Mouse (Mus musculus) forebrain, embryonic 14.5 days (tissue): Measurements from ENCODE around the gene Ccdc34. TPM values are rescaled to one million over a fixed set of nuclear protein-coding genes. Genes with fewer than 3 reads are reported as not detected.

ENCODE experiments used
- ATAC-seq: fragments of 200-750 bp; cut with Nextera tagmentation; 2 replicates; pipeline ENCODE4 v1.8.0; 2017; ENCODE audit warnings: mild to moderate bottlenecking, moderate library complexity
- DNase-seq: peaks from one replicate; pipeline ENCODE4 v3.0.0-alpha.2; 2015; ENCODE audit warnings: low spot score
- H3K27ac ChIP-seq: fragments of 300-500 bp; sonication (generic); 2 replicates; pipeline ENCODE4 v1.5.1; 2014; ENCODE audit warnings: low read depth, mild to moderate bottlenecking, control low read depth, low read length, moderate library complexity
- H3K27me3 ChIP-seq: fragments of 300-500 bp; sonication (generic); replicated peaks from 2 replicates; pipeline ENCODE4 v1.6.1; 2014; ENCODE audit warnings: low read length, control low read depth, mixed read lengths; ENCODE audit not compliant: control insufficient read depth, insufficient read depth
- H3K36me3 ChIP-seq: fragments of 300-500 bp; sonication (generic); 2 replicates; pipeline ENCODE4 v1.6.1; 2014; ENCODE audit warnings: low read length, control low read depth; ENCODE audit not compliant: control insufficient read depth, insufficient read depth
- H3K4me1 ChIP-seq: fragments of 300-500 bp; sonication (generic); 2 replicates; pipeline ENCODE4 v1.6.1; 2014; ENCODE audit warnings: antibody characterized with exemption, low read length, control low read depth; ENCODE audit not compliant: control insufficient read depth, insufficient read depth
- H3K4me2 ChIP-seq: fragments of 300-500 bp; sonication (generic); 2 replicates; pipeline ENCODE4 v1.6.1; 2014; ENCODE audit warnings: mild to moderate bottlenecking, control low read depth, low read length
- H3K4me3 ChIP-seq: fragments of 300-500 bp; sonication (generic); 2 replicates; pipeline ENCODE4 v1.5.1; 2014; ENCODE audit warnings: low read depth, low read length, control low read depth
- H3K9ac ChIP-seq: fragments of 300-500 bp; sonication (generic); 2 replicates; pipeline ENCODE4 v1.6.1; 2014; ENCODE audit warnings: mild to moderate bottlenecking, low read length, control low read depth, moderate library complexity
- H3K9me3 ChIP-seq: fragments of 300-500 bp; sonication (generic); replicated peaks from 2 replicates; pipeline ENCODE4 v1.6.1; 2016; ENCODE audit warnings: low read length, control low read depth, mixed read lengths; ENCODE audit not compliant: control insufficient read depth
- WGBS: fragments of 180-500 bp; shearing (Covaris S2); extraction: QIAGEN DNeasy Blood & Tissue Kit; methylation state at CpG from one replicate; pipeline ENCODE4 v1.1.7; 2014; 5-methylcytosine and 5-hydroxymethylcytosine counted together
- polyA plus RNA-seq: library from polyadenylated mRNA; unstranded; fragments of >200 nt; fragmentation: Nextera tagmentation; extraction: Ambion mirVana; gene quantifications from 2 replicates; pipeline ENCODE4 v1.2.1, GENCODE M21; 2014

Gene Ccdc34
- polyA plus RNA-seq, 1 experiment from 2014 or later, result 35.8 TPM

- H3K4me2 ChIP-seq, result no peak overlapping the region
- DNase-seq, result no peak
- no peak overlapping the region for H3K9ac ChIP-seq
- ATAC-seq, result no peak
- no peaks in the 10 kb centered on the region for H3K4me1 ChIP-seq
- H3K4me3 ChIP-seq, result no peak overlapping the region
- no peak overlapping the region for H3K27ac ChIP-seq
- no peaks in the 10 kb centered on the region for H3K27me3 ChIP-seq
- H3K9me3 ChIP-seq, result no peaks in the 10 kb centered on the region
- peaks cover 11% of the 10 kb centered on the region for H3K36me3 ChIP-seq
- 92% methylated on average over 5 of the region's 5 CpGs for WGBS
Measured at GRCm38 (mm10) chr2:110038341-110038740, 20.7 kb downstream of the Ccdc34 start.

DNA sequence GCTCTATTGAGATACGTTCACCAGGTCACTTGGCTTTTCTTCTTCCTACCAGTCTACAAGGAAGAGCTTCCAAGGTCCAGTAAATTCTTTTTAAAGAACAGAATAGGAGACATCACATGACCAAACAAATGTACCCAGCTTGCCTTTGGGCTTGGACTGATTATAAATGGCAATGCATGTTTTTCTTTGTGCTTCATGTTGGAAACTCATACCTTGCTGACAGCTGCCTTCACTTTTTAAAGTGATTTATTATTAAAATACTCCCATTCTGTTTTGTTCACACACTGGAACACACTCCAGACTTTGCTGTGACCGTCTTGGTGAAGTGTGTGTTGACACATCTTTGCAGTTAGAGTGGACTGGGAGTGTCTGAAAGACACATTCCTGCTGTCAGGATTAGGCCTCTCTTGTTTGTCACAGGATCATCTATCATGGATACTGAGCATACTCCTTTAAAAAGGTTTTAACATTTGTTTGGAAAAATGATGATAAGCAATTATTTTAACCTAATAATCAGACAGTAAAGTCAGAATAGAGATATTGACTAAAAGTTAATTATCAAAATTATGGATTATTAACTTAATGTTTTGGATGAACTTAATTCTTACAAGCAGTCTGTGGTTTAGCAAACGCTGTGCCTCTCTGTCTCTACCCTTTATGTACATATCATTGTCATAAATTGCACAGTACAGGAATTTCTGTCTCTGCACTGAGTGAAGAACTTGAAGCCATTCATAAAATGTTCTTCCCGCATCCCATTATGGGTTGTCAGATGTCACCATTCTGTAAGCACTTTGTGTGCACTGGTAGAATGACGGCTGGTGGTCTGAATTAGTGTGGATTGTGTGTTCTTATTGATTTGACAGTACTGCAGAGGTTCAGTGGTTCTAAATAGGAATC is 25.5 kb downstream of the Ccdc34 start:
- H3K9ac ChIP-seq, result no peak overlapping the region
- H3K36me3 ChIP-seq, result peaks cover 6% of the 10 kb centered on the region; the same call in 1 of the 2 replicates
- DNase-seq (no peak), ATAC-seq (no peak)
- H3K27me3 ChIP-seq, result no peaks in the 10 kb centered on the region
- no peaks in the 10 kb centered on the region for H3K4me1 ChIP-seq
- no peak overlapping the region for H3K27ac ChIP-seq
- no peak overlapping the region for H3K4me2 ChIP-seq
- WGBS, result 72% methylated on average over 5 of the region's 5 CpGs
- no peaks in the 10 kb centered on the region for H3K9me3 ChIP-seq
- no peak overlapping the region for H3K4me3 ChIP-seq

DNA sequence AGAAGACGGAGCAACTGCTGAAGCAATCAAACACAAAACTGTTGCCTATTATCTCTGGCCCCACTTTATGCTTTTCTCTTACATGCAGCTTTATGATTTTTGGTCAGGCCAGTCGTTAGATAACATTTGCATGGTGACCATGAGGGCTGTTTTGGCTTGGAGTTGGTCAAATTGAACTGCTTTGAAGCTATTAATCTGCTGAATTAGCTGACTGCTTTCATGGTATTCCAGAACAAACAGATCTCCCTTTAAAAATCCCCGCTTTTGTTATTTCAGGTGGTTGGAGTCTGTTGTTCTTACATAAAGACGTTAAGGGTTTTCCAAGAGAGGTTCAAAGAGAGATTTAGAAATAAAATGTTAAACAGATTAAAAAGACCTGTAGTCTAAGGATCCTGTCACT is 40.8 kb downstream of the Ccdc34 start:
- H3K4me1 ChIP-seq, result no peaks in the 10 kb centered on the region
- H3K9ac ChIP-seq, result no peak overlapping the region
- no peak overlapping the region for H3K27ac ChIP-seq
- ATAC-seq, result no peak
- H3K4me2 ChIP-seq, result no peak overlapping the region
- 38% methylated on average over 4 of the region's 4 CpGs for WGBS
- H3K27me3 ChIP-seq, result no peaks in the 10 kb centered on the region
- H3K4me3 ChIP-seq, result no peak overlapping the region
- H3K36me3 ChIP-seq, result no peaks in the 10 kb centered on the region
- no peaks in the 10 kb centered on the region for H3K9me3 ChIP-seq
- DNase-seq, result peak; percentile 10

GRCm38 (mm10) chr2:110063131-110063530 is 45.5 kb downstream of the Ccdc34 start:
- WGBS, result 92% methylated on average over 1 of the region's 1 CpGs
- Histone ChIP-seq H3K27me3 (no peaks in the 10 kb centered on the region), H3K9ac (no peak overlapping the region), H3K36me3 (no peaks in the 10 kb centered on the region), H3K4me1 (no peaks in the 10 kb centered on the region), H3K9me3 (no peaks in the 10 kb centered on the region), H3K4me3 (no peak overlapping the region), H3K27ac (no peak overlapping the region), H3K4me2 (no peak overlapping the region)
- DNase-seq (no peak), ATAC-seq (no peak)

DNA sequence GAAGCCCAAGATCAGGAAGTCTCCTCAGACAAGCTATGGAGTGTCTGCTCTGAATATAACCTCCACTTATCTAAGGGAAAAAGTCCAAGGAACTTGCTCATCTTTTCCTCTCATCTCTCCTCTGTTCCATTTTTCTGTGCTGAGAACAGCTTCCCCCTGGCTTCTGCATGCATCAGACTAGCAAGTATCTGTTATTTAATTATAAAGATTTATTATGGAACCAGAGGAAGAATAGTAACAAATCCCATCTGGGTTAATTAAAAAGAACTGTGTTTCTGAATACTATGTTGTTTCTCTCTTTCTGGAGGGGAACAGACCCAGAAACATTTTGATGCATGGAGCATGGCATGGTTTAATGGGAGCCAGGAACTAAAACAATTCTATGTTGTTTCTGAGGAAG is 51.3 kb downstream of the Ccdc34 start:
- DNase-seq, result no peak
- Histone ChIP-seq H3K27ac (no peak overlapping the region), H3K36me3 (no peaks in the 10 kb centered on the region), H3K27me3 (no peaks in the 10 kb centered on the region), H3K9ac (no peak overlapping the region), H3K4me2 (no peak overlapping the region), H3K4me1 (no peaks in the 10 kb centered on the region), H3K9me3 (no peaks in the 10 kb centered on the region), H3K4me3 (no peak overlapping the region)
- no peak for ATAC-seq

DNA sequence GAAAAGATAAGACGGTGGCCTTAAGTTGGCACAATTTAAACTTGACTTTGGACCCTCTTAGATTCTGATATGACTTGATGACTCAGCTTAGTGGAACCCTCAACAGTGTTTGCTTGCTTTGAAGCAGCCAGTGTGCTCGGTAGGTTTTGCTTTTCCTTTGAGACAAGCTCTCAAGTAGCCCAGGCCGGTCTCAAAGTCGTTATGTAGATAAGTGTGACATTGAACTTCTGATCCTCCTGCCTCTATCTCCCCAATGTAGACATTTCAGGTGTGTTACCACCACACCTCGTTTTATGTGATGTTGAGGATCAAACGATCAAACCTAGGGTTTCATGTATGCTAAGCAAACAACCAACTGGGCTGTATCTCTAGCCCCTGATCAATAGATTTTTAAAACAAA is 55.4 kb downstream of the Ccdc34 start:
- DNase-seq, result no peak
- ATAC-seq, result no peak
- Histone ChIP-seq H3K9me3 (no peaks in the 10 kb centered on the region), H3K27ac (no peak overlapping the region), H3K9ac (no peak overlapping the region), H3K4me2 (no peak overlapping the region), H3K4me1 (no peaks in the 10 kb centered on the region), H3K4me3 (no peak overlapping the region), H3K36me3 (no peaks in the 10 kb centered on the region), H3K27me3 (no peaks in the 10 kb centered on the region)
- 82% methylated on average over 6 of the region's 6 CpGs for WGBS

GRCm38 (mm10) chr2:110074646-110075452 is 57.2 kb downstream of the Ccdc34 start:
- no peak for ATAC-seq
- H3K27me3 ChIP-seq, result no peaks in the 10 kb centered on the region
- H3K9ac ChIP-seq, result no peak overlapping the region
- H3K9me3 ChIP-seq, result no peaks in the 10 kb centered on the region
- WGBS, result 91% methylated on average over 6 of the region's 6 CpGs
- no peak overlapping the region for H3K27ac ChIP-seq
- H3K36me3 ChIP-seq, result no peaks in the 10 kb centered on the region
- no peaks in the 10 kb centered on the region for H3K4me1 ChIP-seq
- H3K4me2 ChIP-seq, result no peak overlapping the region
- no peak overlapping the region for H3K4me3 ChIP-seq
- DNase-seq, result no peak

DNA sequence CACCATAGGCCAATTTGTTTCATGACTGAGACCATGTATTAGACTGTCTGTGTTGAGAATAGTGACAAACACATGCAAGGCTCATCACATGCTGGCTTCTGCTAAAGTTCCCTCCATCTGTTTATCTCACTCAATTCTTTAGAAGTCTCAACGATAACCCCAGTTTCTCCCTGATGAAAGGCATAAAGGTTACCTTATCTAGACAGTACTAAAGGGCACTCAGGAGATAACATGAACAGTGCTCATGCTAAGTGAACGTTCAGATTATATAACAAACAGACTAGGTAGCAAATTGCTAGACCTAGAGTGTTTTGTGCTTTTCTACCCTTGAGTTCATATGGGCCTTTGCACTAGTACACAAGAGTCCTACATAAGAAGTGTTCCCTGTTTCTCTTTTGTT is 59.6 kb downstream of the Ccdc34 start:
- 94% methylated on average over 2 of the region's 2 CpGs for WGBS
- Histone ChIP-seq H3K36me3 (no peaks in the 10 kb centered on the region), H3K27ac (no peak overlapping the region), H3K4me2 (no peak overlapping the region), H3K9me3 (no peaks in the 10 kb centered on the region), H3K9ac (no peak overlapping the region), H3K27me3 (no peaks in the 10 kb centered on the region), H3K4me3 (no peak overlapping the region), H3K4me1 (no peaks in the 10 kb centered on the region)
- DNase-seq (no peak), ATAC-seq (no peak)

DNA sequence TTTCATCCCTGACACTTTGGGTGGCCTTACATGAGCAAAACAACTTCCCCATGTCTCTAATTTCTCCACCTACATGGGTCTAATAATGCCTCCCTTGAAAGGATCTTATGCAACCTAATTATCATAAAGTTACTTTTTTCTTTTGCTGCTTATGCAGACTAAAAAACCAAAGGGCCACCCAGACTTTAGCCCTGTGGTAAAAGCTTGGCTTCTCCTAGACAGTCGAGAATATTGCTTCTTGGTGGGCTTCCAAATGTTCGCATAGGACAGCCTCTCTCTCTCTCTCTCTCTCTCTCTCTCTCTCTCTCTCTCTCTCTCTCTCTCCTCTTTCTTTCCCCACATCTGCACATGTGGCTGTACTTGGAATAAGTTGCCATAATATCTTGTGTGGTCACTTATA is 60.0 kb downstream of the Ccdc34 start:
- no peaks in the 10 kb centered on the region for H3K9me3 ChIP-seq
- no peak overlapping the region for H3K9ac ChIP-seq
- no peaks in the 10 kb centered on the region for H3K4me1 ChIP-seq
- H3K27ac ChIP-seq, result no peak overlapping the region
- no peaks in the 10 kb centered on the region for H3K36me3 ChIP-seq
- no peak for DNase-seq
- WGBS, result 71% methylated on average over 2 of the region's 2 CpGs
- H3K4me3 ChIP-seq, result no peak overlapping the region
- H3K4me2 ChIP-seq, result no peak overlapping the region
- no peaks in the 10 kb centered on the region for H3K27me3 ChIP-seq
- no peak for ATAC-seq
